Mouse (Mus musculus) ES-E14 (cell line): ENCODE data around the gene Rnf141. TPM values are rescaled to one million over a fixed set of nuclear protein-coding genes. Genes with fewer than 3 reads are reported as not detected.

Experiments used
- DNase-seq: peaks from one replicate; pipeline ENCODE4 v3.0.0-alpha.2; 2013; ENCODE audit warnings: low read depth, low spot score
- H3K27ac ChIP-seq: 2 replicates; pipeline ENCODE4 v1.5.1; 2012; ENCODE audit warnings: low read depth, mild to moderate bottlenecking, low read length, moderate library complexity, mixed read lengths; ENCODE audit not compliant: poor library complexity, insufficient read depth, severe bottlenecking
- H3K36me3 ChIP-seq: 2 replicates; pipeline ENCODE4 v1.6.1; 2012; ENCODE audit warnings: mild to moderate bottlenecking, low read length, moderate library complexity, mixed read lengths; ENCODE audit not compliant: control insufficient read depth, poor library complexity, insufficient read depth, severe bottlenecking
- H3K4me1 ChIP-seq, 2 experiments: fragments of 150-350 bp in 1 of 2; sonication (generic) in 1 of 2; 2 replicates each; pipeline ENCODE4 v1.6.1; 2012; ENCODE audit warnings: low read length in 2 of 2, mild to moderate bottlenecking in 1 of 2, mixed read lengths in 1 of 2; ENCODE audit not compliant: control insufficient read depth in 2 of 2, insufficient read depth in 2 of 2, poor library complexity in 1 of 2
- H3K4me3 ChIP-seq, 2 experiments: fragments of 150-350 bp in 1 of 2; sonication (generic) in 1 of 2; 2 replicates each; pipeline ENCODE4 v1.5.1; 2012; ENCODE audit warnings: low read length in 2 of 2, low read depth in 1 of 2, mild to moderate bottlenecking in 1 of 2, mixed read lengths in 1 of 2; ENCODE audit not compliant: insufficient read depth in 1 of 2, poor library complexity in 1 of 2, severe bottlenecking in 1 of 2
- H3K9ac ChIP-seq: 2 replicates; pipeline ENCODE4 v1.6.1; 2012; ENCODE audit warnings: low read depth, mild to moderate bottlenecking, low read length, mixed read lengths; ENCODE audit not compliant: poor library complexity, insufficient read depth, severe bottlenecking
- H3K9me3 ChIP-seq: fragments of 150-350 bp; sonication (generic); 2 replicates; pipeline ENCODE4 v1.6.1; 2012; ENCODE audit warnings: low read depth, mild to moderate bottlenecking, low read length; ENCODE audit not compliant: control insufficient read depth, insufficient read depth
- CHD2 ChIP-seq: IDR thresholded peaks from 2 replicates; pipeline ENCODE4 v1.6.1; 2014; ENCODE audit warnings: mild to moderate bottlenecking, low read depth, low read length, inconsistent platforms
- HCFC1 ChIP-seq: IDR thresholded peaks from 2 replicates; pipeline ENCODE4 v1.6.1; 2012; ENCODE audit warnings: low read length, inconsistent platforms, borderline replicate concordance; ENCODE audit not compliant: insufficient read depth
- MAFK ChIP-seq: IDR thresholded peaks from 2 replicates; pipeline ENCODE4 v1.6.1; 2014; ENCODE audit warnings: mild to moderate bottlenecking, low read depth, low read length, inconsistent platforms; ENCODE audit not compliant: insufficient read depth
- ZC3H11A ChIP-seq: IDR thresholded peaks from 2 replicates; pipeline ENCODE4 v1.6.1; 2012; ENCODE audit warnings: low read depth, mild to moderate bottlenecking, inconsistent platforms, low read length, borderline replicate concordance
- ZNF384 ChIP-seq: IDR thresholded peaks from 2 replicates; pipeline ENCODE4 v1.6.1; 2012; ENCODE audit warnings: low read depth, low read length, inconsistent platforms
- in situ Hi-C, 2 experiments: fragments of 600-800 bp; cut with MboI; formaldehyde crosslinking; loops; one replicate each; pipeline ENCODE4 v1.15.1; 2025; ENCODE audit warnings: low sequenced_read_pairs in 2 of 2, inconsistent platforms in 1 of 2; ENCODE audit not compliant: unreplicated experiment in 2 of 2
- total RNA-seq: library from RNA; depleted of rRNA; stranded (reverse); fragments of 300-350 nt; gene quantifications from 2 replicates; pipeline ENCODE4 v1.2.3, GENCODE M21; 2012

The Rnf141 gene
- total RNA-seq, 1 experiment: 25.0 TPM

DNA sequence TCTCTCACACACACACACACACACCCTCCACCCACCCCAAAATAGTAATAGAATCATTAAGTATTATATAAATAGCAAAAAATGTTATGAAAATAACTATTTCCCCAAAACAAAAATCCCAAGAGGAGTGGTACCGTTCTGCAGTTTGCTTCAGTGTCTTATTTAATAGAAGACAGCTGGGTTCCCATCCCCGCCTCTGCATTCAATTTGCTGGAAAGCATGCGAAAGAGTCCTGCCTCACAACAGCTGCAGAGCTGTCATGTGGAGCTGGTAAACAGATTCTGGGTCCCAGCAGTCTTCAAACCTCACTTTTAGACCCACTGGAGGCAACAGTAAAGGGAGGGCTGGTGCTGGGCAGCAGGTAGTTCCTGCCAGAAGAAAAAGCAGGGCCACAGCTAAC lies 35.3 kb downstream of the Rnf141 start:
- Histone ChIP-seq H3K4me3 (no peak overlapping the region), H3K36me3 (no peaks in the 10 kb centered on the region; the same call in 1 of the 2 replicates), H3K9me3 (no peaks in the 10 kb centered on the region), H3K27ac (no peak overlapping the region), H3K4me1 (peaks cover 0 to 2% of the 10 kb centered on the region in 2 experiments; a peak in 1 of 4 replicates), H3K9ac (no peak overlapping the region)
- in situ Hi-C loops: no loop called here
- no peak for TF ChIP-seq MAFK
- no peak for TF ChIP-seq ZC3H11A
- no peak for TF ChIP-seq ZNF384
- TF ChIP-seq CHD2: no peak
- no peak for TF ChIP-seq HCFC1
- DNase-seq: no peak

DNA sequence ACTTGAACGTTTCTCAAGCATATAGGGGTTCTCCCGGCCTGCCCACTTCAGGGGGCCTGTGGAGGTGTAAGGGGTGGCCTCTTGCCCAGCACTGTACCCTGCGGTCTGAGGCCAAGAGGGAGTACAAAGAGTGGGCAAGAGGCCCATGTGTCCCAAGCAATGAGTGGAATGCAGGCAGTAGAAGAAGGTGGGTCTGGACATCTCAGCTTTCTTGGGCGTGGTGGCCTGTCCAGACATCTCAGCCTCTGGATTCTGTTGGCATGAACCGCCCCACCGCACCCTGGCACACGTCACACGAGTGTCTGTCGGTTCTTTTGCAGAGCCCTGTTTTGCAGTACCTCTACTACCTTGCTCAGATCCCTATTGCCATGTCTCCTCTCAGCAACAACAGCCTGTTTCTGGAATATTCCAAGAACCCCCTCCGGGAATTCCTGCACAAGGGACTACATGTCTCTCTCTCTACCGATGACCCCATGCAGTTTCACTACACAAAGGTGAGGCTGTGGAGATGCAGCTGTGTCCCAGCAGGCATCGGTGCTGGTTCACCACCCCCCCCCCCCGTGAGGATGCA lies 36.7 kb downstream of the Rnf141 start:
- TF ChIP-seq CHD2 (no peak), HCFC1 (no peak)
- in situ Hi-C loops: no loop called here
- H3K9ac ChIP-seq: no peak overlapping the region
- no peak for DNase-seq
- no peaks in the 10 kb centered on the region; the same call in 1 of the 2 replicates for H3K36me3 ChIP-seq
- H3K9me3 ChIP-seq: no peaks in the 10 kb centered on the region
- no peak overlapping the region for H3K27ac ChIP-seq
- no peak overlapping the region for H3K4me3 ChIP-seq
- peaks cover 0 to 2% of the 10 kb centered on the region in 2 experiments; a peak in 1 of 4 replicates for H3K4me1 ChIP-seq

DNA sequence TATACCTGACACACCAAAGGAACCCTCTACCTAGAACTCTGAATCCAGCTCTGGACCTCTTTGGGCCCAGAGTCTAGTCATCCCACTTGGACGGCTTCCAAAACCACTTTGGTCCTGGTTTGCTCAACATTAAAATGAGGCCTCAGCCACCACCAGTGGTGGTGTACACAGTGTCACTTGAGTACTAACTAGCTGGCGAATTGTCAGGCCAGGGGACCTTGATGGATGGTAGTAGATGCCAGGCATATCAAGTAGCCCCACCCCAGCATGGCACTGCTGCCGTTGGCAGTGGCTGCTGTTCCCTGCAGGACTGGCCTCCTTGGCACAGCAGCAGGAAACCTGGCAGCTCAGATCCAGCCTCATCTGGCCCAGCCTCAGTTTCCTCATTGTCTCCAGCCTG lies 40.0 kb downstream of the Rnf141 start:
- in situ Hi-C loops: loop anchor here in 1 of 2 experiments (5.0 kb wide), 1 partner anchor 77 kb away; no protein-coding TSS in a partner anchor
- 0 out of 4 replicates have a peak, but pooled peaks cover 0 to 2% of the 10 kb centered on the region in 2 experiments for H3K4me1 ChIP-seq
- H3K4me3 ChIP-seq: no peak overlapping the region
- TF ChIP-seq MAFK (no peak), CHD2 (no peak), ZNF384 (no peak), HCFC1 (no peak), ZC3H11A (no peak)
- no peak for DNase-seq
- no peaks in the 10 kb centered on the region for H3K9me3 ChIP-seq
- peaks cover 2% of the 10 kb centered on the region; the same call in 1 of the 2 replicates for H3K36me3 ChIP-seq
- H3K9ac ChIP-seq: no peak overlapping the region
- no peak overlapping the region for H3K27ac ChIP-seq

DNA sequence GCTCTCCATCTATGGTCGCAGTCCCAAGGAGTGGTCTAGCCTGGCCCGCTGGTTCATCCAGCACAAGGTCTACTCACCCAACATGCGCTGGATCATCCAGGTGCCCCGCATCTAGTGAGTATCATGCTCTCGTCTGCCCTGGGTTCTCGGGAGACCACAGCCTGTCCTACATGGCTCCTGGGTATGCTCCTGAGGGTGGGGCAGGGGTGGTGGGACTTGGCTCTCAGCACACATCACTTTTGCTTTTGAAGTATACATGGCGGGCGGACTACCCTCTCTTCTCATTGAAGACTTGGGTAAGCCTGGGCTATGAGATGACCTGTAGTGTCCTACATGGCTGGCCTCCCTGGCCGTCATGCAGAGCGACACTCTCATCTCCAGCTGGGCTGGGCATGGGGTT lies 41.1 kb downstream of the Rnf141 start:
- no peak overlapping the region for H3K4me3 ChIP-seq
- DNase-seq: no peak
- TF ChIP-seq ZC3H11A (no peak), CHD2 (no peak), MAFK (no peak), ZNF384 (no peak), HCFC1 (no peak)
- in situ Hi-C loops: loop anchor here in 1 of 2 experiments (5.0 kb wide), 1 partner anchor 76 kb away; no protein-coding TSS in a partner anchor
- no peak overlapping the region for H3K9ac ChIP-seq
- H3K27ac ChIP-seq: no peak overlapping the region
- H3K4me1 ChIP-seq: 0 out of 4 replicates have a peak, but pooled peaks cover 0 to 2% of the 10 kb centered on the region in 2 experiments
- H3K36me3 ChIP-seq: peaks cover 2% of the 10 kb centered on the region; the same call in 1 of the 2 replicates
- H3K9me3 ChIP-seq: no peaks in the 10 kb centered on the region

DNA sequence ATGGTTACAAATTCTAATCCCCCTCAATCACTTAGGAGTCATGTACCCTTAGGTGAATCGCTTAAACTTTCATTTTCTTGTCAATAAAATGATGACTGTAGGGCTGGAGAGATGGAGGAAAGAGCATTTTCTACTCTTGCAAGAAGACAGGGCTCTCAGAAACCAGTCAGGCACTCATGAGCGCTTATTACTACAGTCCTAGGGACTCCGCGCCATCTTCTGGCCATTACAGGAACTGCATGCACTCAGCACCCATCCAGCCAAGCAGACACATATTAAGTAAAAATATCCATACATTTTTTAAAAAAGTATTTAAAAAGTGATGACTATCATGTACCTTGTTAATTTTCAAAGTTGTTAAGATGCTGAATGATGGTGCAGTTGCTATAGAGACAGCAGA lies 43.2 kb downstream of the Rnf141 start:
- no peak overlapping the region for H3K9ac ChIP-seq
- H3K4me3 ChIP-seq: no peak overlapping the region
- H3K27ac ChIP-seq: no peak overlapping the region
- peak; percentile 56 for DNase-seq
- TF ChIP-seq ZC3H11A (peak; percentile 80; the same call in 1 of the 2 replicates), MAFK (no peak), CHD2 (no peak), HCFC1 (no peak), ZNF384 (no peak)
- H3K4me1 ChIP-seq: 0 out of 4 replicates have a peak, but pooled peaks cover 0 to 2% of the 10 kb centered on the region in 2 experiments
- no peaks in the 10 kb centered on the region for H3K9me3 ChIP-seq
- H3K36me3 ChIP-seq: peaks cover 2% of the 10 kb centered on the region; the same call in 1 of the 2 replicates
- in situ Hi-C loops: loop anchor here in 1 of 2 experiments (5.0 kb wide), 1 partner anchor 74 kb away; no protein-coding TSS in a partner anchor
